Mouse (Mus musculus): ENCODE measurements around the gene Art1.

GRCm38 (mm10) chr7:102104126-102104525 is 2.6 kb downstream of the Art1 start:
- TF ChIP-seq CTCF (IDR thresholded peaks at IDR 0.05; ENCODE audit: low read depth, low read length) (no peak), POLR2A (IDR thresholded peaks at IDR 0.05; ENCODE audit: borderline replicate concordance, low read depth, low read length) (no peak)

Data from bone marrow macrophage, adult 2 months (primary cell).